Mouse (Mus musculus): ENCODE measurements around the gene Ptchd4. TPM values are rescaled to one million over a fixed set of nuclear protein-coding genes. Genes with fewer than 3 reads are reported as not detected.

Ptchd4 gene
- polyA plus RNA-seq, 1 experiment: 0.13 TPM

GRCm38 (mm10) chr17:42346027-42346426 is 30.3 kb downstream of the Ptchd4 start:
- no peaks in the 10 kb centered on the region for H3K36me3 ChIP-seq (ENCODE audit: control insufficient read depth, insufficient read depth, low read length)
- H3K27me3 ChIP-seq (replicated peaks; ENCODE audit: control insufficient read depth, insufficient read depth, low read length): no peaks in the 10 kb centered on the region
- TF ChIP-seq CTCF (conservative IDR thresholded peaks at IDR 0.05; ENCODE audit: insufficient read depth, insufficient read length, low read depth, low read length) (no peak), POLR2A (IDR thresholded peaks at IDR 0.05; ENCODE audit: low read depth, low read length) (no peak)
- no peak overlapping the region for H3K4me3 ChIP-seq (ENCODE audit: insufficient read depth, low read depth, low read length)
- H3K27ac ChIP-seq (ENCODE audit: insufficient read depth, low read depth, low read length): no peak overlapping the region
- H3K4me1 ChIP-seq (ENCODE audit: control insufficient read depth, insufficient read depth, low read length): no peaks in the 10 kb centered on the region
- no peak for DNase-seq

DNA sequence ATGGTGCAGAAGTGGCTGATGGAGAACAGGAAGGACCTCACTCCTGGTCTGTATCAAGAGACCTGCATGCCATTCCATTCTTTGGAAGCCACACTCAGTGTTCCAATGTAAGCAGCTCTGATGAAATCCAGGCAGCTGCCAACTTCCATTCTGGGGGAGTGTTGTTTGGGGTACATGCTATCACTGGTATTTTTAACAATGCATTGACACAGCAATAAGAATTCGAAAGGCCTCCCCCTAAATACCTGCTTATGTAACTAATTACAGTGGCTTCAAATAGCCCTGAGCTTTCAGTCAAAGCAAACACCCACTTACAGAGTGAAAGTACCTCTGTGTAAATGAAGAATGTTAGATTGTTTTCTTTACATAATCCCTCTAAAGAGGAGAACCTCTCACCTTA is 42.7 kb downstream of the Ptchd4 start:
- DNase-seq: no peak
- Histone ChIP-seq H3K27ac (ENCODE audit: insufficient read depth, low read depth, low read length) (no peak overlapping the region), H3K27me3 (replicated peaks; ENCODE audit: control insufficient read depth, insufficient read depth, low read length) (no peaks in the 10 kb centered on the region), H3K4me3 (ENCODE audit: insufficient read depth, low read depth, low read length) (no peak overlapping the region), H3K36me3 (ENCODE audit: control insufficient read depth, insufficient read depth, low read length) (no peaks in the 10 kb centered on the region), H3K4me1 (ENCODE audit: control insufficient read depth, insufficient read depth, low read length) (no peaks in the 10 kb centered on the region)
- 52% methylated on average over 1 of the region's 1 CpGs for WGBS
- TF ChIP-seq CTCF (conservative IDR thresholded peaks at IDR 0.05; ENCODE audit: insufficient read depth, insufficient read length, low read depth, low read length): no peak
- no peak for TF ChIP-seq POLR2A (IDR thresholded peaks at IDR 0.05; ENCODE audit: low read depth, low read length)

DNA sequence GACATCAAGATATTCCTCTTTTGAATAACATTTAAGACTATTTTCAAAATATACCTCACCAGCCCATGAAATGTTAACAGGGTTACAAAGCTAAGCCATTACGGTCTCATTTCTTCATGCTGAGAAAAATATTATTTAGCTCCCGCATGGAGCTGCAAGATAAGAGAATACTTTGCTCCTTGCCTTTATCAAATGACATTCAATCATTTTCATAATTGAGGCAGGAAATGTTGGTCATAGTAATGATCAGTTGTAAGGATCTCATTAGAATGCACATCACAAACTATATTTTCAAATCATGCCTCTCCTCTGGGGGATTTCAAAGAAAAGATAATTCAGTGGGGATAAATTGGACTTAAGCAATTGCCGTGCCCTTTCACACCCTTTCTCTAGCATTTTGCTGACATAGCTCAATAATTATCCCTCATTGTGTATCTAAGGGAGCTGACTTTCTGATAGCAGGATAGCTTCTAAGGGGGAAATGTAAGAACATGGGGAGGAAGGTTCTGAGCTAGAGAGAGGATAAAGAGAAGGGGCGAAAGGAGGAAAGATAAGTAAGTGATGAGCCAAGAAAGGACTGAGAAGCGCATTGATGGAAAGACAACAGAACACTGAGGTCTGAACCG is 47.5 kb downstream of the Ptchd4 start:
- 91% methylated on average over 6 of the region's 6 CpGs for WGBS
- DNase-seq: no peak
- Histone ChIP-seq H3K4me3 (ENCODE audit: insufficient read depth, low read depth, low read length) (no peak overlapping the region), H3K27ac (ENCODE audit: insufficient read depth, low read depth, low read length) (no peak overlapping the region), H3K36me3 (ENCODE audit: control insufficient read depth, insufficient read depth, low read length) (no peaks in the 10 kb centered on the region), H3K4me1 (ENCODE audit: control insufficient read depth, insufficient read depth, low read length) (no peaks in the 10 kb centered on the region), H3K27me3 (replicated peaks; ENCODE audit: control insufficient read depth, insufficient read depth, low read length) (no peaks in the 10 kb centered on the region)
- TF ChIP-seq POLR2A (IDR thresholded peaks at IDR 0.05; ENCODE audit: low read depth, low read length) (no peak), CTCF (conservative IDR thresholded peaks at IDR 0.05; ENCODE audit: insufficient read depth, insufficient read length, low read depth, low read length) (no peak)

- no peaks in the 10 kb centered on the region for H3K36me3 ChIP-seq (ENCODE audit: control insufficient read depth, insufficient read depth, low read length)
- no peaks in the 10 kb centered on the region for H3K4me1 ChIP-seq (ENCODE audit: control insufficient read depth, insufficient read depth, low read length)
- H3K27me3 ChIP-seq (replicated peaks; ENCODE audit: control insufficient read depth, insufficient read depth, low read length): no peaks in the 10 kb centered on the region
- H3K27ac ChIP-seq (ENCODE audit: insufficient read depth, low read depth, low read length): no peak overlapping the region
- no peak overlapping the region for H3K4me3 ChIP-seq (ENCODE audit: insufficient read depth, low read depth, low read length)
- 31% methylated on average over 1 of the region's 1 CpGs for WGBS
- no peak for DNase-seq
- TF ChIP-seq POLR2A (IDR thresholded peaks at IDR 0.05; ENCODE audit: low read depth, low read length) (no peak), CTCF (conservative IDR thresholded peaks at IDR 0.05; ENCODE audit: insufficient read depth, insufficient read length, low read depth, low read length) (no peak)
Observed at GRCm38 (mm10) chr17:42364716-42365115, 49.0 kb downstream of the Ptchd4 start.

- DNase-seq: no peak
- H3K4me1 ChIP-seq (ENCODE audit: control insufficient read depth, insufficient read depth, low read length): no peaks in the 10 kb centered on the region
- H3K4me3 ChIP-seq (ENCODE audit: insufficient read depth, low read depth, low read length): no peak overlapping the region
- TF ChIP-seq CTCF (conservative IDR thresholded peaks at IDR 0.05; ENCODE audit: insufficient read depth, insufficient read length, low read depth, low read length): no peak
- H3K27me3 ChIP-seq (replicated peaks; ENCODE audit: control insufficient read depth, insufficient read depth, low read length): no peaks in the 10 kb centered on the region
- H3K36me3 ChIP-seq (ENCODE audit: control insufficient read depth, insufficient read depth, low read length): no peaks in the 10 kb centered on the region
- no peak overlapping the region for H3K27ac ChIP-seq (ENCODE audit: insufficient read depth, low read depth, low read length)
- 86% methylated on average over 4 of the region's 4 CpGs for WGBS
Observed at GRCm38 (mm10) chr17:42374881-42375280, 59.1 kb downstream of the Ptchd4 start.

GRCm38 (mm10) chr17:42393086-42393485 is 77.3 kb downstream of the Ptchd4 start:
- H3K27me3 ChIP-seq (replicated peaks; ENCODE audit: control insufficient read depth, insufficient read depth, low read length): no peaks in the 10 kb centered on the region
- no peak for DNase-seq
- no peak overlapping the region for H3K4me3 ChIP-seq (ENCODE audit: insufficient read depth, low read depth, low read length)
- no peaks in the 10 kb centered on the region for H3K4me1 ChIP-seq (ENCODE audit: control insufficient read depth, insufficient read depth, low read length)
- TF ChIP-seq CTCF (conservative IDR thresholded peaks at IDR 0.05; ENCODE audit: insufficient read depth, insufficient read length, low read depth, low read length) (no peak), POLR2A (IDR thresholded peaks at IDR 0.05; ENCODE audit: low read depth, low read length) (no peak)
- no peak overlapping the region for H3K27ac ChIP-seq (ENCODE audit: insufficient read depth, low read depth, low read length)
- H3K36me3 ChIP-seq (ENCODE audit: control insufficient read depth, insufficient read depth, low read length): no peaks in the 10 kb centered on the region

- Histone ChIP-seq H3K27ac (ENCODE audit: insufficient read depth, low read depth, low read length) (no peak overlapping the region), H3K4me3 (ENCODE audit: insufficient read depth, low read depth, low read length) (no peak overlapping the region), H3K36me3 (ENCODE audit: control insufficient read depth, insufficient read depth, low read length) (no peaks in the 10 kb centered on the region), H3K27me3 (replicated peaks; ENCODE audit: control insufficient read depth, insufficient read depth, low read length) (no peaks in the 10 kb centered on the region), H3K4me1 (ENCODE audit: control insufficient read depth, insufficient read depth, low read length) (no peaks in the 10 kb centered on the region)
- TF ChIP-seq CTCF (conservative IDR thresholded peaks at IDR 0.05; ENCODE audit: insufficient read depth, insufficient read length, low read depth, low read length) (no peak), POLR2A (IDR thresholded peaks at IDR 0.05; ENCODE audit: low read depth, low read length) (no peak)
- no peak for DNase-seq
- WGBS: 87% methylated on average over 3 of the region's 3 CpGs
Observed at GRCm38 (mm10) chr17:42395299-42395698, 79.6 kb downstream of the Ptchd4 start.
